ENCODE assay signal across 25 mouse cellular contexts in the genomic region with DNA sequence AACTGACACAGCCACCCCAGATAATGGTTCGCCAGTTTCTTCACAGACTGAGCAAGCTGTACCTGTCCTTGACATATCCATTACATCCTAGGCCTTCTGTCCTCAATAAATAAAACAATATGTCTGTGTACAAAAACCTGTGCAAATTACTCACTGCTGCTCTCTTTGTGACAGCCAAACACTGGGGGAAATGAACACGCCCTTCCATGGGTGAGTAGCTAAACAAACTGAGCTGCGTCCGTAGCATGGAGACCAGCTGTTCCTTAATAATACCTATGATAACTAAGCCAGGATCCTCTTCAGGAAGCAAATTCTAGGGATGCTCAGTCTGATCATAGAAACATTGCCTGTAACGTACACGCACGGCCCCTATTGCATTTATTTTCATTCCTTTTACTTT. TPM values are rescaled to one million over a fixed set of nuclear protein-coding genes. Genes with fewer than 3 reads are reported as not detected.
"Had no signal": no experiment of that assay in that cellular context is flagged by ENCODE, and none has a peak within 500 bp of the region (broad histone marks: within the 10 kb centered on the region; RNA-seq: fewer than 3 reads in every experiment).

No protein-coding gene starts in this region.

- DNase-seq: retina, postnatal 1 day; right cerebral cortex, adult 18-20 months; right cerebral cortex, postnatal 14 days; right cerebral cortex, postnatal 25 days; right cerebral cortex, postnatal 4 days; spleen, adult 18-20 months; thymus, adult 18-20 months; thymus, adult 2 months; thymus, postnatal 14 days; thymus, postnatal 25 days; thymus, postnatal 36 days; thymus, postnatal 4 days had no signal

- H3K27ac ChIP-seq: neural tube, embryonic 12.5 days; neural tube, embryonic 13.5 days; neural tube, embryonic 15.5 days; stomach, embryonic 15.5 days; stomach, postnatal 0 days had no signal

- H3K27me3 ChIP-seq: neural tube, embryonic 12.5 days; neural tube, embryonic 13.5 days; neural tube, embryonic 15.5 days; stomach, embryonic 15.5 days had no signal

- H3K36me3 ChIP-seq: neural tube, embryonic 12.5 days; neural tube, embryonic 13.5 days; neural tube, embryonic 15.5 days; stomach, embryonic 15.5 days had no signal

- H3K4me1 ChIP-seq: neural tube, embryonic 12.5 days; neural tube, embryonic 13.5 days; neural tube, embryonic 15.5 days had no signal

- H3K4me3 ChIP-seq: neural tube, embryonic 12.5 days; neural tube, embryonic 13.5 days; neural tube, embryonic 15.5 days; stomach, embryonic 15.5 days had no signal

RNA-seq across cellular contexts. Expression of a gene that starts 8.6 kb away (rescaled TPM):
- polyA plus RNA-seq: neural tube, embryonic 12.5 days; neural tube, embryonic 14.5 days had no signal

RNA-seq across cellular contexts. Expression of a gene that starts 27.4 kb away (rescaled TPM):
- polyA plus RNA-seq: neural tube, embryonic 11.5 days; neural tube, embryonic 12.5 days; neural tube, embryonic 13.5 days; neural tube, embryonic 14.5 days; neural tube, embryonic 15.5 days; stomach, embryonic 14.5 days; thymus, postnatal 0 days; urinary bladder, adult 2 months had no signal

RNA-seq across cellular contexts. Expression of a gene that starts 32.8 kb away (rescaled TPM):
- polyA plus RNA-seq: neural tube, embryonic 11.5 days; neural tube, embryonic 12.5 days; neural tube, embryonic 13.5 days; neural tube, embryonic 14.5 days; neural tube, embryonic 15.5 days; stomach, embryonic 14.5 days; testis, adult 2 months; thymus, postnatal 0 days; urinary bladder, adult 2 months had no signal

RNA-seq across cellular contexts. Expression of a gene that starts 35.7 kb away (rescaled TPM):
- total RNA-seq: neutrophil, adult 5-6 weeks had no signal
- polyA plus RNA-seq: neural tube, embryonic 11.5 days; neural tube, embryonic 12.5 days; neural tube, embryonic 13.5 days; neural tube, embryonic 14.5 days; neural tube, embryonic 15.5 days; stomach, embryonic 14.5 days; stomach, embryonic 15.5 days; stomach, embryonic 16.5 days; urinary bladder, adult 2 months had no signal
